Mouse (Mus musculus): Measurements from ENCODE around the gene Cfd. TPM values are rescaled to one million over a fixed set of nuclear protein-coding genes. Genes with fewer than 3 reads are reported as not detected.

The Cfd gene
- polyA plus RNA-seq, 2 experiments = 0.29 TPM; not detected in 1

GRCm38 (mm10) chr10:79932736-79933135 lies 42.1 kb downstream of the Cfd start:
- no peak for ATAC-seq (ENCODE audit: insufficient read depth)
- WGBS (ENCODE audit: insufficient replicate concordance) = 60% methylated on average over 8 of the region's 8 CpGs
- Histone ChIP-seq H3K9me3 (ENCODE audit: control insufficient read depth, low read length) (no peaks in the 10 kb centered on the region), H3K4me3 (ENCODE audit: insufficient read depth in 1 of 2, low read depth in 2 of 2, low read length in 2 of 2) (no peak overlapping the region), H3K36me3 (replicated peaks; ENCODE audit: control insufficient read depth, insufficient read depth, low read depth) (no peaks in the 10 kb centered on the region; the same call in 1 of the 2 replicates), H3K4me2 (ENCODE audit: low read depth) (no peak overlapping the region), H3K4me1 (replicated peaks; ENCODE audit: control insufficient read depth in 2 of 2, insufficient read depth in 2 of 2, low read length in 1 of 2) (peaks cover 0 to 7% of the 10 kb centered on the region in 2 experiments; a peak in 3 of 4 replicates), H3K27ac (no peak overlapping the region), H3K27me3 (ENCODE audit: control insufficient read depth, insufficient read depth, low read length) (no peaks in the 10 kb centered on the region), H3K9ac (replicated peaks) (no peak overlapping the region)
- DNase-seq (ENCODE audit: low read depth in 3 of 3, low spot score in 3 of 3) = no peak
- no peak for TF ChIP-seq CTCF (IDR thresholded peaks at IDR 0.05; ENCODE audit: low read depth)
- TF ChIP-seq EP300 (IDR thresholded peaks at IDR 0.05; ENCODE audit: low read depth) = no peak

GRCm38 (mm10) chr10:79933145-79933679 lies 42.6 kb downstream of the Cfd start:
- Histone ChIP-seq H3K27me3 (ENCODE audit: control insufficient read depth, insufficient read depth, low read length) (no peaks in the 10 kb centered on the region), H3K4me2 (ENCODE audit: low read depth) (no peak overlapping the region), H3K27ac (no peak overlapping the region), H3K4me1 (replicated peaks; ENCODE audit: control insufficient read depth in 2 of 2, insufficient read depth in 2 of 2, low read length in 1 of 2) (peaks cover 0 to 11% of the 10 kb centered on the region in 2 experiments; a peak in 3 of 4 replicates), H3K4me3 (ENCODE audit: insufficient read depth in 1 of 2, low read depth in 2 of 2, low read length in 2 of 2) (no peak overlapping the region), H3K36me3 (replicated peaks; ENCODE audit: control insufficient read depth, insufficient read depth, low read depth) (no peaks in the 10 kb centered on the region; the same call in 1 of the 2 replicates), H3K9me3 (ENCODE audit: control insufficient read depth, low read length) (no peaks in the 10 kb centered on the region), H3K9ac (replicated peaks) (no peak overlapping the region)
- DNase-seq (ENCODE audit: low read depth in 3 of 3, low spot score in 3 of 3) (no peak), ATAC-seq (ENCODE audit: insufficient read depth) (no peak)
- TF ChIP-seq CTCF (IDR thresholded peaks at IDR 0.05; ENCODE audit: low read depth) = no peak
- no peak for TF ChIP-seq EP300 (IDR thresholded peaks at IDR 0.05; ENCODE audit: low read depth)
- WGBS (ENCODE audit: insufficient replicate concordance) = 65% methylated on average over 9 of the region's 9 CpGs

- 80% methylated on average over 6 of the region's 6 CpGs for WGBS (ENCODE audit: insufficient replicate concordance)
- Histone ChIP-seq H3K4me1 (replicated peaks; ENCODE audit: control insufficient read depth in 2 of 2, insufficient read depth in 2 of 2, low read length in 1 of 2) (peaks cover 0 to 11% of the 10 kb centered on the region in 2 experiments; a peak in 3 of 4 replicates), H3K4me2 (ENCODE audit: low read depth) (no peak overlapping the region), H3K4me3 (ENCODE audit: insufficient read depth in 1 of 2, low read depth in 2 of 2, low read length in 2 of 2) (no peak overlapping the region), H3K9me3 (ENCODE audit: control insufficient read depth, low read length) (no peaks in the 10 kb centered on the region), H3K9ac (replicated peaks) (no peak overlapping the region), H3K27me3 (ENCODE audit: control insufficient read depth, insufficient read depth, low read length) (no peaks in the 10 kb centered on the region), H3K27ac (no peak overlapping the region), H3K36me3 (replicated peaks; ENCODE audit: control insufficient read depth, insufficient read depth, low read depth) (no peaks in the 10 kb centered on the region; the same call in 1 of the 2 replicates)
- ATAC-seq (ENCODE audit: insufficient read depth) (no peak), DNase-seq (ENCODE audit: low read depth in 3 of 3, low spot score in 3 of 3) (no peak)
- TF ChIP-seq EP300 (IDR thresholded peaks at IDR 0.05; ENCODE audit: low read depth) = no peak
- no peak for TF ChIP-seq CTCF (IDR thresholded peaks at IDR 0.05; ENCODE audit: low read depth)
These were observed 43.2 kb downstream of the Cfd start for GRCm38 (mm10) chr10:79933861-79934260.

GRCm38 (mm10) chr10:79934272-79934721 lies 43.6 kb downstream of the Cfd start:
- DNase-seq (ENCODE audit: low read depth in 3 of 3, low spot score in 3 of 3) = no peak
- Histone ChIP-seq H3K27me3 (ENCODE audit: control insufficient read depth, insufficient read depth, low read length) (no peaks in the 10 kb centered on the region), H3K4me2 (ENCODE audit: low read depth) (no peak overlapping the region), H3K4me1 (replicated peaks; ENCODE audit: control insufficient read depth in 2 of 2, insufficient read depth in 2 of 2, low read length in 1 of 2) (peaks cover 0 to 11% of the 10 kb centered on the region in 2 experiments; a peak in 3 of 4 replicates), H3K36me3 (replicated peaks; ENCODE audit: control insufficient read depth, insufficient read depth, low read depth) (no peaks in the 10 kb centered on the region; the same call in 1 of the 2 replicates), H3K9me3 (ENCODE audit: control insufficient read depth, low read length) (no peaks in the 10 kb centered on the region), H3K27ac (no peak overlapping the region), H3K4me3 (ENCODE audit: insufficient read depth in 1 of 2, low read depth in 2 of 2, low read length in 2 of 2) (no peak overlapping the region), H3K9ac (replicated peaks) (no peak overlapping the region)
- no peak for TF ChIP-seq EP300 (IDR thresholded peaks at IDR 0.05; ENCODE audit: low read depth)
- TF ChIP-seq CTCF (IDR thresholded peaks at IDR 0.05; ENCODE audit: low read depth) = no peak
- WGBS (ENCODE audit: insufficient replicate concordance) = 59% methylated on average over 13 of the region's 13 CpGs
- ATAC-seq (ENCODE audit: insufficient read depth) = no peak

- Histone ChIP-seq H3K27me3 (ENCODE audit: control insufficient read depth, insufficient read depth, low read length) (no peaks in the 10 kb centered on the region), H3K4me3 (ENCODE audit: insufficient read depth in 1 of 2, low read depth in 2 of 2, low read length in 2 of 2) (no peak overlapping the region), H3K27ac (no peak overlapping the region), H3K4me2 (ENCODE audit: low read depth) (no peak overlapping the region), H3K9ac (replicated peaks) (no peak overlapping the region), H3K4me1 (replicated peaks; ENCODE audit: control insufficient read depth in 2 of 2, insufficient read depth in 2 of 2, low read length in 1 of 2) (peaks cover 0 to 11% of the 10 kb centered on the region in 2 experiments; a peak in 3 of 4 replicates), H3K36me3 (replicated peaks; ENCODE audit: control insufficient read depth, insufficient read depth, low read depth) (no peaks in the 10 kb centered on the region; the same call in 1 of the 2 replicates), H3K9me3 (ENCODE audit: control insufficient read depth, low read length) (no peaks in the 10 kb centered on the region)
- WGBS (ENCODE audit: insufficient replicate concordance) = 82% methylated on average over 16 of the region's 16 CpGs
- DNase-seq (ENCODE audit: low read depth in 3 of 3, low spot score in 3 of 3) (no peak), ATAC-seq (ENCODE audit: insufficient read depth) (no peak)
- TF ChIP-seq CTCF (IDR thresholded peaks at IDR 0.05; ENCODE audit: low read depth) (no peak), EP300 (IDR thresholded peaks at IDR 0.05; ENCODE audit: low read depth) (no peak)
These were observed 44.3 kb downstream of the Cfd start for GRCm38 (mm10) chr10:79934794-79935569.
